Mouse (Mus musculus): ENCODE results near the gene Pip5k1a.
A peak's percentile ranks its signal among the peaks of the same experiment; 100 is the strongest.
"Not testable (repeated sequence)": the region's sequence is repeated elsewhere in the genome, so short reads cannot be mapped to it uniquely, and the experiment has no call there.

The Pip5k1a gene

DNA sequence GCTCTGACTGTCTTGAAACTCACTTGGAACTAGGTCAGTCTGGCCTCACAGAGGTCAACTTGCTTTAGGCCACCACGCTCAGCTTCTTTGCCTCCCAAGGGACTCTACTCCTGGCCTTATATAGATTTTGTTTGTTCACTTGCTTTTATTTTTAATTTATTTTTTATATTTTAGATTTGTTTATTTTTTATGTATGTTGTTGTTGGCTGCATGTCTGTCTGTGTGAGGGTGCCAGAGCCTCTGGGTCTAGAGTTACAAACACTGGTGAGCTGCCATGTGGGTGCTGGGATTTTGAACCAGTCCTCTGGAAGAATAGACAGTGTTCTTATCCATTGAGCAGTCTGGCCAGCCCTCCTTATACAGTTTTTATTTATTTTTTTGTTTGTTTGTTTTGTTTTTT lies 6.0 kb upstream of the Pip5k1a start:
- no peak for DNase-seq (ENCODE audit: low read depth, low spot score)

DNA sequence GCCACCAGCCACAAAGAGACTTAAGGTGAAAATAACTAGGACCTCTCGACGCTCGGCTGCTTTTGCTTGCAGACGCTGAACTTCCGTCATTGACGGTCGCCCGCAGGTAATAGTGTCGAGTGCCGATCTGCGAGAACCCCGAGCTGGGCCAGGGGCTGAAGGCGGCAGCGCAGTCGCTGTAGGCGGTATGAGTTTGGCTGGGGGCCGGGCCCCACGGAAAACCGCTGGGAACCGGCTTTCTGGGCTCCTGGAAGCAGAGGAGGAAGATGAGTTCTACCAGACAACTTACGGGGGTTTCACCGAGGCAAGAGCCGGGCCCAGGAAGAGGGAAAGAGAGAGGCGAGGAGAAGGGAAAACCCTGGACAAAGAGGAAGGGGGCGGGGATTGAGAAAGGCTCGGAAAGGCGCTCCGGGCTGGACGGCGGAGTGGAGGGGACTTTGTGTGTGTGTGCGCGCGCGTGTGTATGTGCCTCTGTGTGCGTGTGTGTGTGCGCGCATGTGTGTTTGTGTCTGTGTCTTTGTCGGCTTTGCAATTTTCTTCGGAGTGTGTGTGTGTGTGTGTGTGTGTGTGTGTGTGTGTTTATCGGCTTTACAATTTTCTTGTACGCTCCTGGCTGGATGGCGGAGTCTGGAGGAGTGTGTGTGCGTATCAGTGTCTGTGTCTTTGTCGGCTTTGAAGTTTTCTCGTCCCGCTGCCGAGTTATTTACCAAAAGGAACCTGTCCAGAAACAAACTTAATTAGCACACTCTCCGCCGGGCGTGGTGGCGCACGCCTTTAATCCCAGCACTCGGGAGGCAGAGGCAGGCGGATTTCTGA lies 4.4 kb upstream of the Pip5k1a start, which contains the start of gene Vps72:
TSS of gene Vps72 (plus strand) at position 112 of the 816 bp plus-strand sequence.
- DNase-seq (ENCODE audit: low read depth, low spot score) = peak; percentile 93

DNA sequence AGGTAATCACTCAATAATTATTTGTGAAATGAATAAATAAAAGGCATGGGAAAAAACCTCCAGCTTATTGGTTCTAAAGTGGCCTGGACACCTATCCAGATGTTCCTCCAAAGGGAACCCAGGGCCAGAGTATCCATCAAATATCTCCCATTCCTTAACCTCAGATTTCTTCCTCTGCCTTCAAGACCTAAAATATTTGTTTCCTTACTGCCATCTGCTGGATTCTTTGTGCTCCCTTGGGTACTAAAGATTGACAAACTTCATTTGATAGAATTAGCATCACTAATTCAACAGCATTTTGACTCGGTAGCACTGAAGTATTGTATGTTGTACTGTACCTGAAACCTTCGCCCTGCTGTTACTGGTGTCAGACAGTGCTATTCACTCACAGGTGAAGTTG lies 1.2 kb upstream of the Pip5k1a start:
- no peak for DNase-seq (ENCODE audit: low read depth, low spot score)

DNA sequence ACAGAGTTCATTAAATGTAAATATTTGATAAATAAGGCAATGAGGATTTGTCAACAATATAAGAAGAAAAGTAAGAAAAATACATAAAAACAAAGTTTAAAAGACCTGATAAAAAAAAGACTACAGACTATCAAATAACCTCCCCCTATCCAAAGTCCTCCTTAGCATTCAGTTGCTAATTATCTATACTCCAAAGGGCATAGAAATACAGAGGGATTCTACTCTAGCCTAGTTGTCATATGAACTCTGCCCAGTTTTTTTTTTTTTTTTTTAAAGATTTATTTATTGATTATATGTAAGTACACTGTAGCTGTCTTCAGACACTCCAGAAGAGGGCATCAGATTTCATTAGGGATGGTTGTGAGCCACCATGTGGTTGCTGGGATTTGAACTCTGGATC lies 578 bp upstream of the Pip5k1a start:
- DNase-seq (ENCODE audit: low read depth, low spot score) = not testable (repeated sequence)

DNA sequence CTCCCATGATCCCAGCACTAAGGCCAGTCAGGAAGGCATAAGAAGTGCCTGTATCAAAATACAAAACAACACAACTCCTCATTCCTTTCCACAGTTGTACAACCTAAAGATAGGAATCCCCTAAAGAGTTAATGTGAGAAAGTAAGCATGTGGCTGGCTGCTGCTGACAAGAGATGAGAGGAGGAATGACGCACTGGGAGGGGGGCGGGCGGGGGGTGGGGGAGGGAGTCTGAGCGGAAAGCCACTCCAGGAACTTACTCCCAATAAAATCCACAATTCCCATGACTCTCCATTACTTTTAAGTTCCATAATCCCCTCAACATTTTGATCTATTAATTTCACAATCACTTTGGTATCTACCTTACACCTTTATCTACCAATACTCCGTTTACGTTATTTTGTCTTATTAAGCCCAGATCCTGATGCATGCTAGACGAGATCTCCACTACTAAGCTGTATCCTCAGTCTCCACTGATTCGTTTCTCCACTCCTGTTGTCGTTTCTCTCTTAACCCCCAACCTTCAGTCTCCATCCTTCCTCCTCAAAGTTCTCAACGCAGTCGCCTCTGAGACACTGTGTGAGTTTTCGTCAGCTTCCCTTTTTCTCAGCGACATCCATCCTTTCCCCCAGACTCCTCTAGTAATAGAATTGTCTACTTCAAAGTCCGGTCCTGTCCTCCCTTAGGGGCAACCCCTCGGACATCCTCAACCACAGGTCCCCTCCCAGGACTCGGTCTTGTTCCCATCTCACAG lies 968 bp downstream of the Pip5k1a start:
- peak; percentile 42 for DNase-seq (ENCODE audit: low read depth, low spot score)

DNA sequence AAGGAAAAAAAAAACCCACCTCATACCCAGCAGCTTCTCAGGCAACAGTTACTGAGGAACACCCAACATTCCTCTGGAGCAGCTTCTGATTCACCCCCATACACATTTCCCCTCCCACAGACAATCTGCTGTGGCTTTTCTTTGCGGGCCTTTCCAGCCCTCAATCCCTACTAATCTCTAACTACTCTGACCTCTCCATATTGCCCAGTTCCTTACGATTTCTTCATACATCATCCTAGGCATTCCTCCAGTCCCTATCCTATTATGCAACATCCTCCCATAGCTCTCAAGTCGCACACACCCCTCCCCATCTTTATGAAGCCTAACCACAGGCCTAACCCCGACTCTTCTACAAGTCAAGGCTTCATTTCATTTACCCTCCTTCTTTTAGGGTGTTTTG lies 1.6 kb downstream of the Pip5k1a start:
- peak; percentile 76 for DNase-seq (ENCODE audit: low read depth, low spot score)

DNA sequence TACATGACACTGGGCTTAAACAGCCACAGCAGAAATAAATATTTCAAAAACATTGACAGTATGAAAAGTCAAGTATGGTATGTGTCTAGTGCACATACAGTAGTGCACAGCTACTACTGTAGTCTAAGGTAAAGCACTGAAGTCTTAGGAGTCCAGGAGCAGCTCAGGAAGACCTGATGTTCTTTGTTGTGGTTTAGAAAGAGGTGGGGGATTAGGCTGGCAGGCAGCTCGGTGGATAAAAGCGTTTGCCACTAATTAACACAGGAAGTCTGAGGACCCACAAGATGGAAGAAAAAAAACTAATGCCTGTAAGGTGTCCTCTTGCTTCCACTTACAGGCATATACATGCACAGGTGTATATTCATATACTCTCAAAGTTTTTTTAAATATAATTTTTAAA lies 5.9 kb downstream of the Pip5k1a start:
- no peak for DNase-seq (ENCODE audit: low read depth, low spot score)

DNA sequence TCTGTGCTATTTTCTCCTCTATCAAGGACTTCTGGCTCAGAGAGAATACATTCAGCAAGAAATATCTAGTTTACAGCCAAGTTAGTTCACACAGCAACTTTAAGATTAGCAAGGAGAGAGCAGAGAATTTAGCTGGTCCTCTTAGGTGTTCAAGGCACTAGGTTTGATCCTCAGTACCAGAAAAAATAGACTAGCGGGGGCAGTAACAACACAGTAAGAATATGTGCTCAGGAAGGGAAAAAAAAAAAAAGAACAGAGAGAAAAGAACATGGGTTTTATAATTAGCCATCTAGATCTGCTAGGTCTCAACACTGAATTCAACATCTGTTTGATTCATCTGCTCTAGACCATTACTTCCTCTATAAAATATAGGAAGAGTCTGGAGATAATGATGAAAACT lies 18.7 kb downstream of the Pip5k1a start:
- DNase-seq (ENCODE audit: low read depth, low spot score) = peak; percentile 60

DNA sequence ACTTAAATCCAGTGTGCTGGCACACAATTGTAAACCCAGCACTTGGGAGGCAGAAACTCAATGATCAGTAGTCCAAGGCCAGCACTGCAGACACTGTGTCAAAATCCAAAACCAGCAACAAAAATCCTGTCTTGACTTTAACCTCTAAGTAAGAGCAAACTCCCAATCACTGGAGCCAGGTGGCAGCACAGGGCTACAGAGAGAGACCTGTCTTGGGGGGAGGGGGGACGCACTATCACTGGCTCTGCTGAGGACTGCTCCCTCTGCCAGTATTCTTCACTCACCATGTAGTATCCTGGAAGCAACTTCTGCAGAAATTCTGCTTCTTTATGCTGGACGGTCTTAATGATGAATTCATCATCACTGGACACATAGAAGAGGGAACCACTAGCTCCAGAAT lies 35.1 kb downstream of the Pip5k1a start:
- no peak for DNase-seq (ENCODE audit: low read depth, low spot score)

DNA sequence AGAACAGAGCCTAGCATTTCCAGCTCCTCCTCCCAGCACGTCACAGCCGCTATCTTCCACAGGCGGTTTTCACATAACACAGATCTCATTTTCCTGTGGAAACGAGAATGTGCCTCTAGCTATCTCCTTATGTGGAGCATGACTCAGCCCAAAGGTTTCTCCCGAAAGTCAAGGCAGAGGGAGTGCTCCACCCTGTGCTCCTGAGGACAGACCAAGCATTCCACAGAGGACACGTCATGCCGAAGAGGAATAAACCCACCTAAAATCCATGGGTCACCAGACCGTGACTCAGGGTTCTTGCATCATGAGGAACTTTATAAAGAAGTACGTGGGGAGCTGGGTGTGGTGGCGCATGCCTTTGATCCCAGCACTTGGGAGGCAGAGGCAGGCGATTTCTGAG lies 40.2 kb downstream of the Pip5k1a start:
- no peak for DNase-seq (ENCODE audit: low read depth, low spot score)

DNA sequence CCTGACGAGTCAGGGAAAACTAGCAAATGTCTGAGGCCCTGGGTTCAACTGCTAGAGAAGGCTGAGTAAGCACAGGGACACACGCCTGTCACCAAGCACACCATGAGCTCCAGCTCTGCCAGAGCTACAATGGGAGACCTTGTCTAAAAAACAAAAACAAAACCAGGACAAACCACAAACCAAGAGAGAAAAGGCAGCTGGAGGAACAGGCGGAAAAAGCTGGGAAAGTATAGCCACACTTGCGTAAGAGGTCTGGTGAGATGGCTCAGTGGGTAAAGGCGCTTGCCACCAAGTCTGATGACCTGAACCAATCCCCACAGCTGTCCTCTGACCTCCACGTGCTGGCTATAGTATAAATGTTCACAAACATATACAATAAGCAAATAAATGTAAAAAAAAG lies 40.6 kb downstream of the Pip5k1a start:
- DNase-seq (ENCODE audit: low read depth, low spot score) = no peak

DNA sequence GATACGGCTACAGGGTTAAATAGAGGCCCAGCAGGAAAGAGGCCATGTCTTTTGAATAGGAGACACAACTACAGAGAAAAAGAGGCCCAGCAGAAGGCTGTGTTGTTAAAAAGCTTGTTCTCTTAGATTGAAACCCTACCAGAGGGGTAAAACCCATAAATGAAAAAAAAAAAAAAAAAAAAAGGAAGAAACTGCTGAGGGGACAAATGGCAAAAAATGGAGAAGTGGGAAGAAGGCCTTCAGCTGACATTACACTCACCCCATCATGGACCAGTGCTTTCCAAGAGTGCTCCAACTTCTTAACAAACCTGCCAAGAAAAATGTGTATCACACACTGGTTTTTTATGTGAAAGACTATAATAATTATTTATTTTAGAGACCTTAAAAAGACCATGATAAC lies 41.2 kb downstream of the Pip5k1a start:
- no peak for DNase-seq (ENCODE audit: low read depth, low spot score)

DNA sequence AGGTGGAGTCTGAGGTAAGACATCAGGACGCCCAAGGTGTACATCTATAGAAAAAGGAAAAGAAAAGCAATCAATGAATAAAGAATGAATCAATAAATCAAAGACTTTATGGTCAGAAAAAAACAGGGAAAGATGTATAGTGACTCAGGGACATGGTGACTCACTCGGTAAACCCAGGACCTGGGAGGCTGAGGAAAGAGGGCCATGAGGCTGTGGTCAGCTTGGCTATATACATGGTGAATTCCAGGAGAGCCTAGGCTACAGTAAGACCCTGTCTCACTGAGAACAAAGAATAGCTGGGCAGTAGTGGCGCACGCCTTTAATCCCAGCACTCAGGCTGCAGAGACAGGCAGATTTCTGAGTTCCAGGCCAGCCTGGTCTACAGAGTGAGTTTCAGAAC lies 43.0 kb downstream of the Pip5k1a start:
- DNase-seq (ENCODE audit: low read depth, low spot score) = no peak

DNA sequence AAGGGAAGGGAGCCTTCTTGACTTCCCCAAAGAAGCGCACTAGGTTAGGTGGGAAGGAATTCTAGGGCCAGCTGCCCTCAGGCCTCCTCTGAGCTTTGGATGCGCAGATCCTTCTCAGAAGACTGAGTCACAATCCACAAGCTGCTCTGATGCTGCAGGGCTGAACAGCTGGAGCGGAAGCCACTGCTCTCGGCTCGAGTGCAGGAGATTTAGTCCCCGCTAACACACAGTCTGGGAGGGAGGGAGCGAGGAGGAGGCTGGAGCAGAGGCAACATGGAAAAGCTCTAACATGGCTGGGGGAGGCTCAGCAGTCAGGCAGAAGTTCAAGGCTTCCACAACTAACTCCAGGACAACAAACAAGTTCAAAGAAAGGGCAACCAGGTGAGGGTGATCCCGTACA lies 48.7 kb downstream of the Pip5k1a start:
- DNase-seq (ENCODE audit: low read depth, low spot score) = peak; percentile 64

DNA sequence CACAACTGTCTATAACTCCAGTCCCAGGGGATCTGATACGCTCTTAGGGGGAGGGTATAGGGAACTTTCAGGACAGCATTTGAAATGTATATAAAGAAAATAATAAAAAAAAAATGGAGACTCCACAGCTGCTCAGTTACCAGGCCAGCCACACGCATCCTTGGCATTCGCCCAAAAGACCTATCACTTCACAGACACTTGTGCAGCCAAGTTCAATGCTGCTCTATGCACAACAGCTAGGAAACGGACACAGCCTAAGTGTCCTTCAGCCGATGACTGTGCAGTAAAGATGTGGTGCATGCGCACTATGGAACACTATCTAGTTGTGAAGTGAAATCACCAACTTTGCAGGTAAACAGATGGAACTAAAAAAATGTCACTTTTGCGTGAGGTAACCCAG lies 50.5 kb downstream of the Pip5k1a start:
- DNase-seq (ENCODE audit: low read depth, low spot score) = no peak

DNA sequence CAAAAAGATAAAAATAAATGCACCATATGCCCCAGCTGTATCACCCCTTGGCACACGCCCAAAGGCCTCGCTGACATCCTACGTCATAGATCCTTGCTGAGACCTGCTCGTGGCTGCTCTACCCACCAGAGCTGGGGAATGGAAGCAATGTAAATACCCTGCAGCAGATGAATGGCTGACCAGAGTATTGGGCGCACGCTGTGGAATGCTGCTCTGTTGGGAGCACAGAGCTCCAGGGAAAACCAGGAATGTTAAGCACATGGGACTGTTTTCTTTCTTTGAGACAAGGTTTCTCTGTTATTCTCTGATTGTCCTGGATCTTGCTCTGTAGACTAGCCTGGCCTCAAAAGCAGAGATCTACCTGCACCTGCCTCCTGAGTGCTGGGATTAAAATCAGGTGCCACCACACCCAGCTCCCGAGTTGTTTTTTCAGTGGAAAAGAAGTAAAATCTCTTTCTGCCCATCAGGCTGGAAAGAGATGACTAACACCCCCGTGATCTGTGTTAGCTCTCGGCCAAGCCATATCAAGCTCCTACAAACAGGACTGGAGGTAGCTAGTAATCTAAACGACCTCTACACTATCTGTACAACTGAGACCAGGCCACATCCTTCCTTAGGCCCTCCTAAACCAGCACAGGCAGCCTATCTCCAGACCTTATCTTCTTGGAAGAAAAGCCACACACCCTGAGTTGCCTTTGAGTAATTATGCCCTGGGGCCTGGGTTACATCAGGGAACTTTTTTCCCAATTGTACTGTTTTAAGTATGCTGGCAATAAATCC lies 52.1 kb downstream of the Pip5k1a start:
- DNase-seq (ENCODE audit: low read depth, low spot score) = no peak

DNA sequence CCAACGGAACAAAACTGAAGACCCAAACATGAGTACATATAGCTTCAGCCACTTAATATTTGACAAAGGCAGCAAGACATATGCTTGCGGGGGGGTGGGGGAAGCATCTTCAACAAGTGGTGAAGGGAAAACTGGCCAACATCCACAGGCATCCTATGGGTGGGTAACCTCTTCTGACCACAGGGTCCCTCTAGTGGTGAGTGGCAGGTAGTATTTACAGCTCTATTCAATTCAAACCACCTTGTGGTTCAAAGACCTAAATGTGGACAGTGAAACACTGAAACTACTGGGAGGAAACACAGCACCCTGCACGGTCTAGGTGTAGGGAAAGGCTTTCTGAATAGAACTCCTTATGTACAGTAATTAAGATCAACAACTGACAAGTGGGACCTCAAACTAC lies 53.0 kb downstream of the Pip5k1a start:
- DNase-seq (ENCODE audit: low read depth, low spot score) = no peak

DNA sequence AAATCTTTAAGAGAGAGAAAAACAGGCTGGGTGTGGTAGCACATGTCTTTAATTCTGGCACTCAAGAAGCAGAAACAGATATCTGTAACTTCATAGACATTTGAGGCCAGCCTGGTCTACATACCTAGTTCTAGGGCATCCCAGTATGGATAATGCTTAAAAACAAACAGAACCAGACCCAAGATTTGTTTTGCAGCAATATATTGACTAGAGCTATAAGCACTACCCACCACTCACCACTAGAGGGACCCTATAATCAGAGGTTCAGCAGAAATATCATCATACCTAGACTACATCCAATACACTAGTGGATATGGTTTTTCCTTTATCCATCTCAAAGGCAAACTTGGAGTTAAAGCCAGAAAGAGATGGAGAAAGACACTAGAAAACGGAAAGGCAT lies 53.8 kb downstream of the Pip5k1a start:
- no peak for DNase-seq (ENCODE audit: low read depth, low spot score)

DNA sequence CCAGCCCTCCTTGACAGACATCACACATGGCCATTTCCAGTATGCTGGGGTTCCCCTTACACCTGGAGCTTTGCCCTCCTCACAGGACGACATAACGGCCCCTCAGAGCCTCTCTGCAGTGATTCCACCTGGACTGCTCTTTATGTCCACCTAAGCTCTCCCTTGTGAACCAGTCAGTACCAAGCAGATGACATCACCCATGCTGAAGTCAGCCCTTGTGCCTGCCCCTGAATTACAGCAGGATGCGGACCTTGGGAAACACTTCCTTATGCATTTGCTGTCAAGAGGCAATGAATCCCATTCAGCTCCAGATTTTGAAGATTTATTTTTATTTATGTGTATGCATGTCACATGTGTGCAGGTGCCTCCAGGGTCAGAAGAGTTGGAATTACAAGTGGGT lies 58.8 kb downstream of the Pip5k1a start:
- no peak for DNase-seq (ENCODE audit: low read depth, low spot score)

DNA sequence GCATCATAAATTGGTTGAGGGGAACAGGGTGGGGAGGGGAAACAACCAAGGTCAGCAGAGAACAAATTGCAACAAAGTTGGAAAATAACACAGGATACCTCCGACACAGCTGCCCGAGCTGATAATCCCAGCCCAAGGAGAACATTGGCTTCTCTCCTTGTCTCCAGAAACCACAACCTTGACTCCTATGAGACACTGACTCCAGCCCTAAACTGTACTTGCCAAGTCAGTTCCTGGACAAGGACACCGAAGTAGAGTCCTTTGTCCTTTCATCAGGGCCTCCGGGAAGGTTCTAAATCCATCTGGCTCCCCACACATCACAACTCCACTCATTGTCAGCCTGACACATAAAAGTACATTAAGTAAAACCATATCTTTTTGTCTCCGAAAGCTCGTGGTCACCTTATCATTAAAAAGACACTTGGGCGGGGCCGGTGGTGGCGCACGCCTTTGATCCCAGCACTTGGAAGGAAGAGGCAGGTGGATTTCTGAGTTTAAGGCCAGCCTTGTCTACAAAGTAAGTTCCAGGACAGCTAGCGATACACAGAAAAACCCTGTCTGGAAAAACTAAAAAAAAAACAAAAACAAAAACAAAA lies 60.2 kb downstream of the Pip5k1a start:
- DNase-seq (ENCODE audit: low read depth, low spot score) = no peak

DNA sequence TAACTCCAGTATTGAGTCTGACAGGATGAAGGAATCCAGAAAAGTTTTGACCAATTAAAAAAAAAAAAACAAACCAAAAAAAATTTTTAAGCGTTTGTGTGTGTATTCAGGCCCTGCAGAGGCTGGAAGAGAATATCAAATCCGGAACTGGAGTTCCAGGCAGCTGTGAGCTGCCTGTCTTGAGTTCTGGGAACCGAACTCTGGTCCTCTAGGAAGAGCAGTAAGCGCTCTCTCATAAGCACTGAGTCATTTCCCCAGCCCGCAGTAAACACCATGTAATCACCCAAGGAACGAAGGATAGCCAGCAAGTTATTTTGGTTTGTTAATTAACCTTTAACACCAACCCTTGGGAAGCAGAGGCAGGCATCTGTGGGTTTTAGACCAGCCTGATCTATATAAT lies 63.5 kb downstream of the Pip5k1a start:
- DNase-seq (ENCODE audit: low read depth, low spot score) = no peak

DNA sequence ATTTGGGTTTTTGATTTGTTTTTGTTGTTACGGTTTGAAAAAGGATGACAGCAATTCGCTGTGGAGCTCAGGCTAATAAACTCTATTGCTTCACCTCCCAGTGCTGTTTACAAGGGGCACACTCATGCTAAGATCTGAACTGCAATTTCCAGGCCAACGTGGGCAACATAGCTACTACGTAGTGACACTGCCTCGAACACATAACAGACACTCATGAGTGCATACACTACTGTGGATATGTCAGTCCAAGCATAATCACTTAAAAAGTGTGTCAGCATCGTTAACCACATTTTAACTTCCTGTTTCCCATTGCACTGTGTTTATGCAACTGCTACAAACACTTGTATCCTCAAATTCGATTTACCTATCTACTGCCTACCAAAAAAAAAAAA lies 63.9 kb downstream of the Pip5k1a start:
- DNase-seq (ENCODE audit: low read depth, low spot score) = no peak
